Mouse (Mus musculus): ENCODE measurements around the gene Myo9b. TPM values are rescaled to one million over a fixed set of nuclear protein-coding genes. Genes with fewer than 3 reads are reported as not detected.

Gene Myo9b
- polyA plus RNA-seq, 1 experiment = 17.7 TPM

Other genes with a start within 250 kb of the Myo9b start
- gene Haus8, start 220 bp downstream of the Myo9b start, polyA plus RNA-seq (2012; rRNA removed) = 2.8 and 3.6 TPM in 2 replicates
- 157 and 172 TPM in 2 replicates for gene Use1, start 94.1 kb downstream of the Myo9b start, polyA plus RNA-seq (2012; rRNA removed)
- 10.2 and 13.0 TPM in 2 replicates for gene Ocel1, start 98.6 kb downstream of the Myo9b start, polyA plus RNA-seq (2012; rRNA removed)
- gene Nr2f6, start 109.2 kb downstream of the Myo9b start, polyA plus RNA-seq (2012; rRNA removed) = 133 and 165 TPM in 2 replicates
- gene Ushbp1, start 123.1 kb downstream of the Myo9b start, polyA plus RNA-seq (2012; rRNA removed) = 40.6 and 59.8 TPM in 2 replicates
- 107 and 126 TPM in 2 replicates for gene Babam1, start 124.1 kb downstream of the Myo9b start, polyA plus RNA-seq (2012; rRNA removed)
- gene Ankle1, start 133.3 kb downstream of the Myo9b start, polyA plus RNA-seq (2012; rRNA removed) = 1.8 TPM in 2 replicates
- gene Abhd8, start 190.9 kb downstream of the Myo9b start, polyA plus RNA-seq (2012; rRNA removed) = 24.1 and 29.2 TPM in 2 replicates
- gene Mrpl34, start 192.2 kb downstream of the Myo9b start, polyA plus RNA-seq (2012; rRNA removed) = 49.9 and 63.7 TPM in 2 replicates
- 95.7 and 103 TPM in 2 replicates for gene Dda1, start 196.5 kb downstream of the Myo9b start, polyA plus RNA-seq (2012; rRNA removed)
- gene Ano8, start 213.2 kb downstream of the Myo9b start, polyA plus RNA-seq (2012; rRNA removed) = 18.3 and 18.9 TPM in 2 replicates
- gene Gtpbp3, start 215.4 kb downstream of the Myo9b start, polyA plus RNA-seq (2012; rRNA removed) = 19.0 and 21.4 TPM in 2 replicates
- gene Plvap, start 239.0 kb downstream of the Myo9b start, polyA plus RNA-seq (2012; rRNA removed) = 91.9 and 104 TPM in 2 replicates

Data from gonadal fat pad, adult 2 months (tissue).